Comparison of ENCODE assay signal across 26 mouse cellular contexts in genomic region chrX:48984451-48984850, GRCm38 (mm10).
DNase-seq lines count a peak whose midpoint lies in the region; ATAC-seq and TF ChIP-seq lines count a peak whose summit lies in the region.
"Had no signal": no experiment of that assay in that cellular context is flagged by ENCODE, and none has a peak within 500 bp of the region (broad histone marks: within the 10 kb centered on the region; RNA-seq: fewer than 3 reads in every experiment).

No protein-coding gene starts in this region.

- no peaks in the 10 kb centered on the region for H3K36me3 ChIP-seq in G1E (replicated peaks)
- H3K36me3 ChIP-seq in liver, embryonic 12.5 days: no peaks in the 10 kb centered on the region
- no peaks in the 10 kb centered on the region for H3K36me3 ChIP-seq in liver, embryonic 15.5 days (replicated peaks)
- H3K36me3 ChIP-seq in hindbrain, embryonic 16.5 days (ENCODE audit: control insufficient read depth, insufficient read depth, low read length): no peaks in the 10 kb centered on the region
- H3K36me3 ChIP-seq: heart, embryonic 12.5 days; heart, embryonic 15.5 days; hindbrain, embryonic 10.5 days; hindbrain, embryonic 13.5 days had no signal

- ATAC-seq in G1E (ENCODE audit: extremely low read depth, insufficient number of reproducible peaks, low FRiP score, poor library complexity, severe bottlenecking): peak; percentile 43
- ATAC-seq in liver, embryonic 12.5 days: peak; percentile 80
- peak; percentile 57 for ATAC-seq in liver, embryonic 15.5 days (ENCODE audit: insufficient read depth)
- no peak for ATAC-seq in hindbrain, embryonic 16.5 days
- ATAC-seq: forebrain, embryonic 14.5 days; forebrain, postnatal 0 days; hindbrain, postnatal 0 days; Patski had no signal

- 40% methylated on average over 2 of the region's 2 CpGs for WGBS in liver, embryonic 12.5 days (ENCODE audit: insufficient replicate concordance)
- 20% methylated on average over 2 of the region's 2 CpGs for WGBS in liver, embryonic 15.5 days (ENCODE audit: insufficient replicate concordance)
- WGBS in hindbrain, embryonic 16.5 days: 84% methylated on average over 2 of the region's 2 CpGs

- H3K4me3 ChIP-seq in G1E (ENCODE audit: low read depth, low read length): no peak overlapping the region
- H3K4me3 ChIP-seq in liver, embryonic 12.5 days: no peak overlapping the region
- no peak overlapping the region for H3K4me3 ChIP-seq in liver, embryonic 15.5 days (replicated peaks)
- no peak overlapping the region for H3K4me3 ChIP-seq in hindbrain, embryonic 16.5 days (ENCODE audit: low read length)
- H3K4me3 ChIP-seq: heart, embryonic 12.5 days; heart, embryonic 15.5 days; hindbrain, embryonic 10.5 days; hindbrain, embryonic 13.5 days had no signal

- H3K9ac ChIP-seq in liver, embryonic 12.5 days: no peak overlapping the region
- no peak overlapping the region for H3K9ac ChIP-seq in liver, embryonic 15.5 days
- H3K9ac ChIP-seq in hindbrain, embryonic 16.5 days (ENCODE audit: low read depth, low read length): no peak overlapping the region
- H3K9ac ChIP-seq: forebrain, postnatal 0 days; heart, embryonic 12.5 days; heart, embryonic 15.5 days; hindbrain, embryonic 13.5 days had no signal

- no peak overlapping the region for H3K27ac ChIP-seq in liver, embryonic 12.5 days
- H3K27ac ChIP-seq in liver, embryonic 15.5 days (replicated peaks): 0 out of 2 replicates have a peak overlapping the region, but pooled peaks have one; percentile 14
- no peak overlapping the region for H3K27ac ChIP-seq in hindbrain, embryonic 16.5 days (ENCODE audit: low read depth, low read length)
- H3K27ac ChIP-seq: heart, embryonic 15.5 days; hindbrain, embryonic 10.5 days; hindbrain, embryonic 13.5 days; hindbrain, postnatal 0 days had no signal

- no peak overlapping the region for H3K4me2 ChIP-seq in liver, embryonic 12.5 days
- H3K4me2 ChIP-seq in liver, embryonic 15.5 days: no peak overlapping the region
- no peak overlapping the region for H3K4me2 ChIP-seq in hindbrain, embryonic 16.5 days (ENCODE audit: low read length)
- H3K4me2 ChIP-seq: heart, embryonic 12.5 days; heart, embryonic 15.5 days; hindbrain, embryonic 13.5 days had no signal

- peaks cover 16% of the 10 kb centered on the region for H3K4me1 ChIP-seq in G1E (ENCODE audit: insufficient read depth, low read depth, low read length)
- H3K4me1 ChIP-seq in liver, embryonic 12.5 days: peaks cover 14% of the 10 kb centered on the region
- H3K4me1 ChIP-seq in liver, embryonic 15.5 days (replicated peaks): peaks cover 10% of the 10 kb centered on the region; the same call in 1 of the 2 replicates
- H3K4me1 ChIP-seq in hindbrain, embryonic 16.5 days (ENCODE audit: control insufficient read depth, insufficient read depth, low read depth, low read length): no peaks in the 10 kb centered on the region
- H3K4me1 ChIP-seq: heart, embryonic 12.5 days; heart, embryonic 15.5 days; hindbrain, embryonic 10.5 days; hindbrain, embryonic 13.5 days had no signal

- TF ChIP-seq CTCF in G1E (IDR thresholded peaks at IDR 0.05; ENCODE audit: low read depth, low read length): no peak

- no peak for DNase-seq in G1E (ENCODE audit: low spot score)
- peak; percentile 25 for DNase-seq in MEL-GATA-1-ER (ENCODE audit: extremely low read depth, low read depth)
- DNase-seq in adrenal gland, postnatal 10 days: no peak
- no peak for DNase-seq in adrenal gland, adult 18-20 months (ENCODE audit: low spot score in 2 of 2)
- DNase-seq: adrenal gland, adult 8-10 months; adrenal gland, postnatal 36 days; B cell, adult 2 months; cerebellum, adult 18-20 months; cerebellum, adult 9-10 months; cerebellum, postnatal 14 days; gastrocnemius, postnatal 25 days; heart, adult 18-20 months; heart, postnatal 10 days; heart, postnatal 36 days had no signal

- H3K27me3 ChIP-seq in G1E (ENCODE audit: insufficient read depth, low read length): no peaks in the 10 kb centered on the region
- H3K27me3 ChIP-seq in liver, embryonic 12.5 days (replicated peaks): no peaks in the 10 kb centered on the region
- H3K27me3 ChIP-seq in liver, embryonic 15.5 days: no peaks in the 10 kb centered on the region
- no peaks in the 10 kb centered on the region for H3K27me3 ChIP-seq in hindbrain, embryonic 16.5 days (replicated peaks; ENCODE audit: control insufficient read depth, insufficient read depth, low read length)
- H3K27me3 ChIP-seq: CH12.LX; heart, embryonic 12.5 days; heart, embryonic 15.5 days; hindbrain, embryonic 13.5 days had no signal

- no peaks in the 10 kb centered on the region for H3K9me3 ChIP-seq in G1E (replicated peaks)
- no peaks in the 10 kb centered on the region for H3K9me3 ChIP-seq in liver, embryonic 12.5 days (replicated peaks)
- no peaks in the 10 kb centered on the region for H3K9me3 ChIP-seq in liver, embryonic 15.5 days (replicated peaks)
- no peaks in the 10 kb centered on the region for H3K9me3 ChIP-seq in hindbrain, embryonic 16.5 days (ENCODE audit: control insufficient read depth, low read length)
- H3K9me3 ChIP-seq: heart, embryonic 12.5 days; heart, embryonic 15.5 days; hindbrain, embryonic 13.5 days had no signal
